Mouse (Mus musculus): ENCODE measurements at regions not wholly inside any gene's neighbourhood (a gene's known extent, or its start where the extent isn't known, plus 50 kb on each side); places are given as distances from the start of the nearest gene placed in this dataset.

DNA sequence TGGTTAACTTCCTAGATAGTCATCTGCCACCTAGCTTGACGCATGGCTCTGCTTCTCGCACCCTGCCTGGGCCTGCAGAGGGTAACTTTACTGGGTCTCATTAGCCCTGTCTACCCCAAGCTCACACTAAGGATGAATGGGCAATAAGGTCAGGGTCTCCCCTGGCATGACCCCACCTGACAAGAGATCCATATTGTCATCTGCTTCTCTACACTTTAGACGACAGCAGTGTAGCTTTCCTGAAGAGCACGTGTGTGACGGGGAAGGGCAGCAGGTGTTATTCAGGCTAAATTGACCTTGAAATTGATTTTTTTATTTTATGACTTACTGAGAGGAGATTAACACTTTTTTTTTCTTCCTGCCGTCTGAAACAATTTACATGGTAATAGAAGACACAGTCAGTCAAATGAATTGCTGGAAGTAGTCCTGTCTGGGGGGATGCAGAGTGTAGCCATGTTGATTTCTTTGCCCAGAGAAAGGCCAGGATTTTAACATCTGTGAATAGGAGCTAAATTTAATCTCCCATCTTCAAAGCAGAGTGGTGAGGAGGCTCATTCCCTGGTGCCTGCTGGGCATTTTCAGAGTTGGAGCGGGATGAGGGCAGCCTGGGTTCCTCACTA lies 267.7 kb upstream of the Eef2kmt start:
- no peak for TF ChIP-seq CTCF (IDR thresholded peaks at IDR 0.05; ENCODE audit: low read depth)
- H3K4me2 ChIP-seq (ENCODE audit: low read depth): no peak overlapping the region
- no peaks in the 10 kb centered on the region for H3K27me3 ChIP-seq (ENCODE audit: control insufficient read depth, insufficient read depth, low read length)
- H3K36me3 ChIP-seq (replicated peaks; ENCODE audit: control insufficient read depth, insufficient read depth, low read depth): no peaks in the 10 kb centered on the region
- WGBS (ENCODE audit: insufficient replicate concordance): 79% methylated on average over 7 of the region's 7 CpGs
- H3K9me3 ChIP-seq (ENCODE audit: control insufficient read depth, low read length): no peaks in the 10 kb centered on the region
- no peak for ATAC-seq (ENCODE audit: insufficient read depth)
- no peak overlapping the region for H3K9ac ChIP-seq (replicated peaks)
- no peak for DNase-seq (ENCODE audit: low read depth in 3 of 3, low spot score in 3 of 3)
- H3K4me3 ChIP-seq (ENCODE audit: insufficient read depth in 1 of 2, low read depth in 2 of 2, low read length in 2 of 2): no peak overlapping the region
- no peak overlapping the region for H3K27ac ChIP-seq
- H3K4me1 ChIP-seq (replicated peaks; ENCODE audit: control insufficient read depth in 2 of 2, insufficient read depth in 2 of 2, low read length in 1 of 2): no peaks in the 10 kb centered on the region

- Histone ChIP-seq H3K4me2 (ENCODE audit: low read depth) (no peak overlapping the region), H3K9ac (replicated peaks) (no peak overlapping the region), H3K4me1 (replicated peaks; ENCODE audit: control insufficient read depth in 2 of 2, insufficient read depth in 2 of 2, low read length in 1 of 2) (no peaks in the 10 kb centered on the region), H3K9me3 (ENCODE audit: control insufficient read depth, low read length) (no peaks in the 10 kb centered on the region), H3K27ac (no peak overlapping the region), H3K27me3 (ENCODE audit: control insufficient read depth, insufficient read depth, low read length) (no peaks in the 10 kb centered on the region), H3K4me3 (ENCODE audit: insufficient read depth in 1 of 2, low read depth in 2 of 2, low read length in 2 of 2) (no peak overlapping the region), H3K36me3 (replicated peaks; ENCODE audit: control insufficient read depth, insufficient read depth, low read depth) (no peaks in the 10 kb centered on the region)
- no peak for ATAC-seq (ENCODE audit: insufficient read depth)
- DNase-seq (ENCODE audit: low read depth in 3 of 3, low spot score in 3 of 3): no peak
- TF ChIP-seq EP300 (IDR thresholded peaks at IDR 0.05; ENCODE audit: low read depth) (no peak), CTCF (IDR thresholded peaks at IDR 0.05; ENCODE audit: low read depth) (no peak)
- WGBS (ENCODE audit: insufficient replicate concordance): 37% methylated on average over 5 of the region's 5 CpGs
Observed at GRCm38 (mm10) chr16:5517746-5518145, 262.0 kb upstream of the Eef2kmt start.

DNA sequence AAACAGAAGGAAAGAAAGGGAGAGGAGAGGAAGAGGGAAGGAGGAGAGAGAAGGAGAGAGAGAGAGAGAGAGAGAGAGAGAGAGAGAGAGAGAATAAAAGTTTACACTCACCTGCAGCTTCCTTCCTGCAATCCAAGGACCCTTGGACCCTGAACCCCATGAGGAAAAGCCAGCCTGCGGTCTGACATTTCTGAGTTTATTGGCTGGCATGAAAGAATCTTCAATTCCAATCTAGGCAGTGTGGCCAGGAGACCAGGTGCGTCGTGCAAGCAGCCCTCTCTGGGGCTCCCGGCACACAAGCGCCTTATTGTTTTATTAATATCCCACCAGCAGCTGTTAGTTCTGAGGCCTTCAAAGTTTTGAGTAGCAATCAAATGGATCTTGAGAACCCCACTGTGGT lies 260.1 kb upstream of the Eef2kmt start:
- Histone ChIP-seq H3K9me3 (ENCODE audit: control insufficient read depth, low read length) (no peaks in the 10 kb centered on the region), H3K27me3 (ENCODE audit: control insufficient read depth, insufficient read depth, low read length) (no peaks in the 10 kb centered on the region), H3K36me3 (replicated peaks; ENCODE audit: control insufficient read depth, insufficient read depth, low read depth) (no peaks in the 10 kb centered on the region), H3K4me2 (ENCODE audit: low read depth) (no peak overlapping the region), H3K4me1 (replicated peaks; ENCODE audit: control insufficient read depth in 2 of 2, insufficient read depth in 2 of 2, low read length in 1 of 2) (no peaks in the 10 kb centered on the region), H3K27ac (no peak overlapping the region), H3K9ac (replicated peaks) (no peak overlapping the region), H3K4me3 (ENCODE audit: insufficient read depth in 1 of 2, low read depth in 2 of 2, low read length in 2 of 2) (no peak overlapping the region)
- DNase-seq (ENCODE audit: low read depth in 3 of 3, low spot score in 3 of 3) (no peak), ATAC-seq (ENCODE audit: insufficient read depth) (no peak)
- TF ChIP-seq EP300 (IDR thresholded peaks at IDR 0.05; ENCODE audit: low read depth): no peak
- TF ChIP-seq CTCF (IDR thresholded peaks at IDR 0.05; ENCODE audit: low read depth): no peak
- 67% methylated on average over 5 of the region's 5 CpGs for WGBS (ENCODE audit: insufficient replicate concordance)

DNA sequence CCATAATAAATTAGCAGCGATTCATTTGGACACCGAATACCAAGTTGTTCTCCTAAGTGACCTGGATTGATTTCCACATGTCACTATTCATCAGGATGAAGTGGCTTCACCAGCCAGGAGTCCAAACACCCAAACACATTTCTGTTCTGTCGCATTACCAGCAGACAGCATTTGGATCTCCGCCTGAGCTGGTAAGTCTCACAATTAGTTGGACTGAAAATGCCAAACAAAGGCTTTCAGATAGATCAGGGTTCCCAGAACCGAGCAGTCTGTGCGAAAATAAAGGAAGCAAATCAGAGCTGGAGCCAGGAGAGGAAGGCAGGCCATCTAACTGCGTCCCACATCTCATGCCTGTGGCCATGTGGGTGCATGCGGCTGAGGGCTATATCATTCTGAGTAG lies 251.5 kb upstream of the Eef2kmt start:
- no peak for ATAC-seq (ENCODE audit: insufficient read depth)
- TF ChIP-seq CTCF (IDR thresholded peaks at IDR 0.05; ENCODE audit: low read depth) (no peak), EP300 (IDR thresholded peaks at IDR 0.05; ENCODE audit: low read depth) (no peak)
- DNase-seq (ENCODE audit: low read depth in 3 of 3, low spot score in 3 of 3): no peak

GRCm38 (mm10) chr16:5501961-5502360 lies 246.2 kb upstream of the Eef2kmt start:
- TF ChIP-seq CTCF (IDR thresholded peaks at IDR 0.05; ENCODE audit: low read depth): no peak
- no peak for TF ChIP-seq EP300 (IDR thresholded peaks at IDR 0.05; ENCODE audit: low read depth)
- Histone ChIP-seq H3K4me1 (replicated peaks; ENCODE audit: control insufficient read depth in 2 of 2, insufficient read depth in 2 of 2, low read length in 1 of 2) (no peaks in the 10 kb centered on the region), H3K4me3 (ENCODE audit: insufficient read depth in 1 of 2, low read depth in 2 of 2, low read length in 2 of 2) (no peak overlapping the region), H3K27ac (no peak overlapping the region), H3K36me3 (replicated peaks; ENCODE audit: control insufficient read depth, insufficient read depth, low read depth) (no peaks in the 10 kb centered on the region), H3K9ac (replicated peaks) (no peak overlapping the region), H3K9me3 (ENCODE audit: control insufficient read depth, low read length) (no peaks in the 10 kb centered on the region), H3K27me3 (ENCODE audit: control insufficient read depth, insufficient read depth, low read length) (no peaks in the 10 kb centered on the region), H3K4me2 (ENCODE audit: low read depth) (no peak overlapping the region)
- no peak for DNase-seq (ENCODE audit: low read depth in 3 of 3, low spot score in 3 of 3)
- WGBS (ENCODE audit: insufficient replicate concordance): 66% methylated on average over 7 of the region's 7 CpGs
- ATAC-seq (ENCODE audit: insufficient read depth): no peak

More for the DNA sequence above, 251.5 kb upstream of the Eef2kmt start:
- no peak overlapping the region for H3K9ac ChIP-seq (replicated peaks)
- no peaks in the 10 kb centered on the region for H3K4me1 ChIP-seq (replicated peaks; ENCODE audit: control insufficient read depth in 2 of 2, insufficient read depth in 2 of 2, low read length in 1 of 2)
- no peak overlapping the region for H3K4me2 ChIP-seq (ENCODE audit: low read depth)
- no peaks in the 10 kb centered on the region for H3K36me3 ChIP-seq (replicated peaks; ENCODE audit: control insufficient read depth, insufficient read depth, low read depth)
- no peaks in the 10 kb centered on the region for H3K9me3 ChIP-seq (ENCODE audit: control insufficient read depth, low read length)
- WGBS (ENCODE audit: insufficient replicate concordance): 64% methylated on average over 8 of the region's 8 CpGs
- H3K27ac ChIP-seq: no peak overlapping the region
- no peaks in the 10 kb centered on the region for H3K27me3 ChIP-seq (ENCODE audit: control insufficient read depth, insufficient read depth, low read length)
- H3K4me3 ChIP-seq (ENCODE audit: insufficient read depth in 1 of 2, low read depth in 2 of 2, low read length in 2 of 2): no peak overlapping the region

All from liver, embryonic 14.5 days (tissue).